Mouse (Mus musculus) adrenal gland, adult 10 weeks (tissue): ENCODE measurements around the gene Trim56. TPM values are rescaled to one million over a fixed set of nuclear protein-coding genes. Genes with fewer than 3 reads are reported as not detected.

Experiments used
- polyA plus RNA-seq: library from polyadenylated mRNA; stranded (reverse); fragments of 350-450 nt; fragmentation: Illumina TruSeq; extraction: RNeasy Lipid Tissue Mini Kit (QIAGEN cat#74804); gene quantifications from one replicate; pipeline ENCODE4 v1.2.3, GENCODE M21; 2014; ENCODE audit warnings: low read depth, low replicate concordance

Gene Trim56
- polyA plus RNA-seq, result 37.8 TPM

DNA sequence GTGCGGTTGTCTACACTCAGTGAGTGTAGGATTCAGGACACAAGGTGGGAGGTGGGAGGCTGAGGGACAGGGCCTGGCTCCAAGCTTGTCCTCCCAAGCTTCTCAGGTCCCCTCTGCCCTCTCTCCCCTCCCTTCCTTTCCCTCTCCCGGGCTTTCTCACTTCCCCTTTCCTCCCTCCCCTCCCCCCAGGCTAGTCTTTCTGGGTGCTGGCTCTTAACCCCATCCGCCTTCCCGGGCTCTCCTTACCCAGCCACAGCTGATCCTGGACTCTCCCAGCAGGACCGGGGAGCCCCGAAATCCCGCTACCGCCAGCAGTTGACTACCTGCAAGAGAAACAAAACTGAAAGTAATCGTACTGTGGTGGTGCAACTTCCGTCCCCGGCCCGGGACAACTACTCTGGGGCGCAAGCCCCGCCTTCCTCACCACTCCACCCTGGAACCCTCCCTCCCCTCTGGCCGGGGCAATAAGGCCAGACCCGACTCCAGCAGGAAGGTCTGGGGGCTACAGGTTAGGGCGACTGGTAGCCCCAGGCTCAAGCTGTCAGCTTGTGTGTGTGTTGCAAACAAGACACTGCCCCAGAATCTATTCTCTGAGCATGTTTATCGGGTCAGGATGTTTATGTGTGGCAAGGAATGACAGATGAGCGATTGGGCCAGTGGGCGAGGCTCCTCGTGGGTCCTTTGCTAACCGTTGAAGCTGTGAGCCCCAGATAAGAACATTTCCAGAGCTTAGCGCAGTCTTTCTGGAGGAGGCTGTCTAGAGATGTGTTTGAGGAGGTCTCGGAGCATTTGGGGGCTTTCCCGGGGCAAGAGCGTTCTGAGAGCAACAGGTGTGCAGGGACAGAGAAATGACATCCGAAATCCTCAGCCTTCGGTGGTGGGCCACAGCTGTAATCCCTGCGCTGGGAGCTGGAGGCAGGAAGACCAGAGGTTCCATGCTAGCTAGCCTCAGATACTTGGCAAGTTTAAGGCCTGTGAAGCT, at the start of gene Trim56:
TSS of gene Trim56 (minus strand) at position 344 of the 982 bp plus-strand sequence.

DNA sequence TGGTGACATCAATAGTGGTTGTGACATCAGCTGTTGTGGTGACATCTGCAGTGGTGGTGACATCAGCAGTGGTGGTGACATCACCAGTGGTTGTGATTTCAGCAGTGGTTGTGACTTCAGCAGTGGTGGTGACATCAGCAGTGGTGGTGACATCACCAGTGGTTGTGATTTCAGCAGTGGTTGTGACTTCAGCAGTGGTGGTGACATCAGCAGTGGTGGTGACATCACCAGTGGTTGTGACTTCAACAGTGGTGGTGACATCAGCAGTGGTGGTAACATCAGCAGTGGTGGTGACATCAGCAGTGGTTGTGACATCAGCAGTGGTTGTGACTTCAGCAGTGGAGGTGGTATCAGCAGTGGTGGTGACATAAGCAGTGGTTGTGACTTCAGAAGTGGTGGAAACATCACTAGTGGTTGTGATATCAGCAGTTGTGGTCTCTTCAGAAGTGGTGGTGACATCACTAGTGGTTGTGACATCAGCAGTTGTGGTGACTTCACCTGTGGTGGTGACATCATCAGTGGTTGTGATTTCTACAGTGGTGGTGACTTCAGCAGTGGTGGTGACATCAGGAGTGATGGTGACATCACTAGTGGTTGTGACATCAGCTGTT, 33.4 kb upstream of the Trim56 start, which contains the start of gene Muc3:
TSS of gene Muc3 (minus strand) at position 51 of the 611 bp plus-strand sequence.

DNA sequence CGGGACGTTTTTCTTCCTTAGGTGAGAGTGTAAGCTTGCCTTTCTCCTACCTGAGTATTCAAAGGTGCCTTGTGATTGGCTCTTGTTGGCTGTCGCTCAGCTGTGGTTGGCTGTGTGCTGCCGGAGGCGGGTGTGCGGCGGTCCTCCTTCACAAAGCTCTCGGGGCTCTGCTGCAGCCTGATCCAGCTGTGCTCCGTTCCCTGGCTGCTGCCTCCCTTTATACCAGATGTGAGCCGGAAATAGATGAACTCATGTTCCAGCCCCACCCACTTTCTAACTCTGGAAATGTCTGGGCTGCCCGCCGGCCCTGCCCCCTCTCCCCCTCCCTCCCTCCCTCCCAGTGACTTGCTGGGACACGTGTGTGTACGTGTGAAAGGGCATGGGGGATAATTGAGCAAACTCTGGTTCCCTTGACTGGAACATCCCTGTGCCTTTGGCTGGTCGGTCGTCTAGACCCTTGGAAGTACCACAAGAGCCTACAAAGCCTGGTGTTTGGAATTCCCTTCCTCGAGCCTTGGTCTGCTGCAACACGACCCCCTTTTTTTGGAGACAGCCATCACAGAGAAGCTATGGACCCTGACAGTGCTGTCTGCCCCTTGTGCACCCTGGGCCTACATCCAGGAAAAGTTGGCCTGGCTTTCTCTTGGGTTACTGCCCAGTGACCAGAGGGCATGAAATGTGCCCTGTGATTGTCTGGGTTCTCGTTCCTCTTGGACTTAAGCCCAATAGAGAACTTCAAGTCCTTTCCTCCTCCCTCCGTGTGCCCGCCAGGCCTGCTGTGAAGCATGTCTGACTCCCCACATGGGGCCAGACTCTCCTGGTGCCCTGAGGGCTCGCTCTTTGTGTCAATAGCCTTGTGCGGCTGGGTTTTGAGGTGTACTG, 43.7 kb downstream of the Trim56 start, which contains the start of gene Serpine1:
TSS of gene Serpine1 (minus strand) at position 190 of the 882 bp plus-strand sequence.

Other genes with a start within 250 kb of the Trim56 start
- gene Col26a1, start 233.0 kb downstream of the Trim56 start, polyA plus RNA-seq, result not detected
- gene Ift22, start 208.1 kb downstream of the Trim56 start, polyA plus RNA-seq, result 4.3 TPM
- gene Fis1, start 162.9 kb downstream of the Trim56 start, polyA plus RNA-seq, result 9.0 TPM
- 3.3 TPM for gene Cldn15, start 149.6 kb downstream of the Trim56 start, polyA plus RNA-seq
- gene Plod3, start 129.2 kb downstream of the Trim56 start, polyA plus RNA-seq, result 1.7 TPM
- gene Znhit1, start 128.2 kb downstream of the Trim56 start, polyA plus RNA-seq, result 5.1 TPM
- 0.23 TPM for gene Vgf, start 89.8 kb downstream of the Trim56 start, polyA plus RNA-seq
- gene Ap1s1, start 70.1 kb downstream of the Trim56 start, polyA plus RNA-seq, result 21.2 TPM
- gene Serpine1, start 43.9 kb downstream of the Trim56 start, polyA plus RNA-seq, result 5.0 TPM
- gene Muc3, start 33.1 kb upstream of the Trim56 start, polyA plus RNA-seq, result not detected
- gene Muc3a, start 96.2 kb upstream of the Trim56 start, polyA plus RNA-seq, result not detected
- gene Ache, start 171.3 kb upstream of the Trim56 start, polyA plus RNA-seq, result 0.17 TPM
- 5.9 TPM for gene Ufsp1, start 178.4 kb upstream of the Trim56 start, polyA plus RNA-seq
- 25.4 TPM for gene Srrt, start 191.5 kb upstream of the Trim56 start, polyA plus RNA-seq
- gene Trip6, start 198.2 kb upstream of the Trim56 start, polyA plus RNA-seq, result not detected
- gene Slc12a9, start 217.4 kb upstream of the Trim56 start, polyA plus RNA-seq, result not detected
- 7.2 TPM for gene Ephb4, start 233.9 kb upstream of the Trim56 start, polyA plus RNA-seq